Mouse (Mus musculus): ENCODE measurements at regions not wholly inside any gene's neighbourhood (a gene's known extent, or its start where the extent isn't known, plus 50 kb on each side); places are given as distances from the start of the nearest gene placed in this dataset.

GRCm38 (mm10) chr3:130951381-130951780 lies 158.9 kb upstream of the Lef1 start:
- H3ac ChIP-seq (ENCODE audit: control insufficient read depth, insufficient read length, low read depth), result no peak overlapping the region
- no peaks in the 10 kb centered on the region for H3K27me3 ChIP-seq (ENCODE audit: control insufficient read depth, insufficient read depth, insufficient read length)
- no peaks in the 10 kb centered on the region for H3K79me3 ChIP-seq (ENCODE audit: low read depth)
- H3K36me3 ChIP-seq (ENCODE audit: control insufficient read depth, insufficient read depth), result no peaks in the 10 kb centered on the region
- H3K4me3 ChIP-seq (ENCODE audit: insufficient read depth, poor library complexity, severe bottlenecking), result no peak overlapping the region
- peak; percentile 95 for TF ChIP-seq USF1 (IDR thresholded peaks at IDR 0.05; ENCODE audit: low read depth)
- peak; percentile 67 for TF ChIP-seq MAX (IDR thresholded peaks at IDR 0.05)
- no peak for TF ChIP-seq CEBPB (IDR thresholded peaks at IDR 0.05; ENCODE audit: low read depth)
- H3K79me2 ChIP-seq (ENCODE audit: control insufficient read depth, insufficient read depth), result no peaks in the 10 kb centered on the region

- H3K4me3 ChIP-seq (ENCODE audit: insufficient read depth, poor library complexity, severe bottlenecking), result no peak overlapping the region
- no peaks in the 10 kb centered on the region for H3K79me3 ChIP-seq (ENCODE audit: low read depth)
- H3ac ChIP-seq (ENCODE audit: control insufficient read depth, insufficient read length, low read depth), result no peak overlapping the region
- H3K36me3 ChIP-seq (ENCODE audit: control insufficient read depth, insufficient read depth), result no peaks in the 10 kb centered on the region
- no peaks in the 10 kb centered on the region for H3K79me2 ChIP-seq (ENCODE audit: control insufficient read depth, insufficient read depth)
- H3K27me3 ChIP-seq (ENCODE audit: control insufficient read depth, insufficient read depth, insufficient read length), result no peaks in the 10 kb centered on the region
- TF ChIP-seq CEBPB (IDR thresholded peaks at IDR 0.05; ENCODE audit: low read depth) (no peak), USF1 (IDR thresholded peaks at IDR 0.05; ENCODE audit: low read depth) (no peak), CTCF (IDR thresholded peaks at IDR 0.05; ENCODE audit: control insufficient read depth, insufficient read depth, insufficient read length) (no peak), MAX (IDR thresholded peaks at IDR 0.05) (peak; percentile 46), MYOG (IDR thresholded peaks at IDR 0.05; ENCODE audit: control insufficient read depth, extremely low read depth, insufficient read length) (no peak), MYOD1 (IDR thresholded peaks at IDR 0.05; ENCODE audit: control insufficient read depth, insufficient read length, low read depth) (peak; percentile 4), FOSL1 (IDR thresholded peaks at IDR 0.05; ENCODE audit: insufficient read depth, low read length, poor library complexity, severe bottlenecking) (peak; percentile 66)
Observed at GRCm38 (mm10) chr3:130950872-130951271, 159.4 kb upstream of the Lef1 start.

GRCm38 (mm10) chr3:130947880-130948279 lies 162.4 kb upstream of the Lef1 start:
- no peaks in the 10 kb centered on the region for H3K36me3 ChIP-seq (ENCODE audit: control insufficient read depth, insufficient read depth)
- no peak overlapping the region for H3K4me3 ChIP-seq (ENCODE audit: insufficient read depth, poor library complexity, severe bottlenecking)
- TF ChIP-seq MYOG (IDR thresholded peaks at IDR 0.05; ENCODE audit: control insufficient read depth, extremely low read depth, insufficient read length), result no peak
- no peaks in the 10 kb centered on the region for H3K27me3 ChIP-seq (ENCODE audit: control insufficient read depth, insufficient read depth, insufficient read length)
- H3K79me2 ChIP-seq (ENCODE audit: control insufficient read depth, insufficient read depth), result no peaks in the 10 kb centered on the region
- no peak overlapping the region for H3ac ChIP-seq (ENCODE audit: control insufficient read depth, insufficient read length, low read depth)
- H3K79me3 ChIP-seq (ENCODE audit: low read depth), result no peaks in the 10 kb centered on the region

GRCm38 (mm10) chr3:130947277-130947606 lies 163.0 kb upstream of the Lef1 start:
- Histone ChIP-seq H3K79me2 (ENCODE audit: control insufficient read depth, insufficient read depth) (no peaks in the 10 kb centered on the region), H3ac (ENCODE audit: control insufficient read depth, insufficient read length, low read depth) (no peak overlapping the region), H3K79me3 (ENCODE audit: low read depth) (no peaks in the 10 kb centered on the region), H3K27me3 (ENCODE audit: control insufficient read depth, insufficient read depth, insufficient read length) (no peaks in the 10 kb centered on the region), H3K36me3 (ENCODE audit: control insufficient read depth, insufficient read depth) (no peaks in the 10 kb centered on the region), H3K4me3 (ENCODE audit: insufficient read depth, poor library complexity, severe bottlenecking) (no peak overlapping the region)
- no peak for TF ChIP-seq FOSL1 (IDR thresholded peaks at IDR 0.05; ENCODE audit: insufficient read depth, low read length, poor library complexity, severe bottlenecking)
- TF ChIP-seq CEBPB (IDR thresholded peaks at IDR 0.05; ENCODE audit: low read depth), result no peak
- TF ChIP-seq MAX (IDR thresholded peaks at IDR 0.05), result no peak
- no peak for TF ChIP-seq USF1 (IDR thresholded peaks at IDR 0.05; ENCODE audit: low read depth)
- no peak for TF ChIP-seq MYOD1 (IDR thresholded peaks at IDR 0.05; ENCODE audit: control insufficient read depth, insufficient read length, low read depth)
- TF ChIP-seq CTCF (IDR thresholded peaks at IDR 0.05; ENCODE audit: control insufficient read depth, insufficient read depth, insufficient read length), result no peak
- TF ChIP-seq MYOG (IDR thresholded peaks at IDR 0.05; ENCODE audit: control insufficient read depth, extremely low read depth, insufficient read length), result no peak

- no peak for TF ChIP-seq MAX (IDR thresholded peaks at IDR 0.05)
- no peak for TF ChIP-seq MYOD1 (IDR thresholded peaks at IDR 0.05; ENCODE audit: control insufficient read depth, insufficient read length, low read depth)
- no peak for TF ChIP-seq MYOG (IDR thresholded peaks at IDR 0.05; ENCODE audit: control insufficient read depth, extremely low read depth, insufficient read length)
- TF ChIP-seq CEBPB (IDR thresholded peaks at IDR 0.05; ENCODE audit: low read depth), result no peak
- no peak for TF ChIP-seq FOSL1 (IDR thresholded peaks at IDR 0.05; ENCODE audit: insufficient read depth, low read length, poor library complexity, severe bottlenecking)
- TF ChIP-seq CTCF (IDR thresholded peaks at IDR 0.05; ENCODE audit: control insufficient read depth, insufficient read depth, insufficient read length), result no peak
- no peak for TF ChIP-seq USF1 (IDR thresholded peaks at IDR 0.05; ENCODE audit: low read depth)
- no peaks in the 10 kb centered on the region for H3K27me3 ChIP-seq (ENCODE audit: control insufficient read depth, insufficient read depth, insufficient read length)
- H3K4me3 ChIP-seq (ENCODE audit: insufficient read depth, poor library complexity, severe bottlenecking), result no peak overlapping the region
- no peaks in the 10 kb centered on the region for H3K79me3 ChIP-seq (ENCODE audit: low read depth)
- H3K79me2 ChIP-seq (ENCODE audit: control insufficient read depth, insufficient read depth), result no peaks in the 10 kb centered on the region
- no peaks in the 10 kb centered on the region for H3K36me3 ChIP-seq (ENCODE audit: control insufficient read depth, insufficient read depth)
- no peak overlapping the region for H3ac ChIP-seq (ENCODE audit: control insufficient read depth, insufficient read length, low read depth)
Observed at GRCm38 (mm10) chr3:130946576-130947276, 163.5 kb upstream of the Lef1 start.

- H3K36me3 ChIP-seq (ENCODE audit: control insufficient read depth, insufficient read depth), result no peaks in the 10 kb centered on the region
Observed at GRCm38 (mm10) chr3:130945861-130946449, 164.3 kb upstream of the Lef1 start.

More at GRCm38 (mm10) chr3:130945861-130946449, 164.3 kb upstream of the Lef1 start:
- Histone ChIP-seq H3K79me3 (ENCODE audit: low read depth) (no peaks in the 10 kb centered on the region), H3K27me3 (ENCODE audit: control insufficient read depth, insufficient read depth, insufficient read length) (no peaks in the 10 kb centered on the region), H3K79me2 (ENCODE audit: control insufficient read depth, insufficient read depth) (no peaks in the 10 kb centered on the region), H3K4me3 (ENCODE audit: insufficient read depth, poor library complexity, severe bottlenecking) (no peak overlapping the region), H3ac (ENCODE audit: control insufficient read depth, insufficient read length, low read depth) (no peak overlapping the region)
- no peak for TF ChIP-seq MAX (IDR thresholded peaks at IDR 0.05)
- no peak for TF ChIP-seq FOSL1 (IDR thresholded peaks at IDR 0.05; ENCODE audit: insufficient read depth, low read length, poor library complexity, severe bottlenecking)
- TF ChIP-seq MYOD1 (IDR thresholded peaks at IDR 0.05; ENCODE audit: control insufficient read depth, insufficient read length, low read depth), result no peak
- no peak for TF ChIP-seq CTCF (IDR thresholded peaks at IDR 0.05; ENCODE audit: control insufficient read depth, insufficient read depth, insufficient read length)
- no peak for TF ChIP-seq MYOG (IDR thresholded peaks at IDR 0.05; ENCODE audit: control insufficient read depth, extremely low read depth, insufficient read length)
- TF ChIP-seq CEBPB (IDR thresholded peaks at IDR 0.05; ENCODE audit: low read depth), result no peak
- no peak for TF ChIP-seq USF1 (IDR thresholded peaks at IDR 0.05; ENCODE audit: low read depth)
